Mouse (Mus musculus) Muller cell, postnatal 12 days (primary cell): ENCODE measurements around the gene Gulp1.

Source experiments
- DNase-seq: peaks from one replicate; pipeline ENCODE4 v3.0.0-alpha.2; 2015; ENCODE audit errors: inconsistent ontology term

Gulp1 gene

DNA sequence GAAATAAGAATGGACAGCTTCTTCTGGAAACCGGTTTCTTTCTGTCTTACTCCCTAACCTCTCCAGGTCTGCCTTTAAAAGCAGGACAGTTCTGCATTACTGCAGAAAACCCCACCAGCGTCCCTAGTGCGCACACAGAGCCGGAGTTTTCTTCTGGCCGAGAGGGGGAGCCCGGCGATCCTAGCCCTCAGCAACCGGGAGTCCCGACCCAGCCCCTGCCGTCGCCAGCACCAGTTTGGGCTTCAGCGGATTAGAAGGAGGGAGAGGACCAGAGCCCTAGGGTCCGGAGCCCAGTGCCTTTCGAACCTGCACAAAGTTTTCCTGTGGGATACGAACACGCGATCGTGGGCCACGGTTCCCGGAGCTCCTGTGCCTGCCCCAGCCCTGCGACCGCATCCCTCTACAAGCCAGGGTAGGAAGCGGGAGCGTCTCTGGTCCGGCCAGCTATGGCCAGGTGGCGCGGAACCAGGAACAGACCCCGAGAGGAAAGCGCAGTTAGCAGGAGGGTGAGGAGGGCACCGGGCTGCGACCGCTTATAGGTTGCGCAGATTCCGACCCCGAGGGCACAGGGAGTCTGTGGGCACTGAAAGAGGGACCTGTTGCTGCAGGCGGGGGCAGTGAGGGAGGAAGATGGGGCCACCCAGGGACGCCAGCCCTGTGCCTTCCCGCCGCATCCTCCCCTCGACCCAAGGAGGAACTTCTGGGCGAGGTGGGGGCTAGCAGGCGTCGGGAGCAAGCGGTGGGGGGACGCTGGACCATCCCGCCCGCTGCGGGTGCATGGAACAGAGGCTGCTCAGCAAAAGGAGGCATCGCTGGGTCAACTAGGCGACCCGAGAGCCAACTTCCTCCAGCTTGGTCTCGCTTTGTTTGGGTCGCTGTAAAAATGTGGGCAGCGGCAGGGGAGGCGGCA is at the start of gene Gulp1:
TSS of gene Gulp1 (plus strand) at position 51 of the 910 bp plus-strand sequence.
- DNase-seq: peak; percentile 88

DNA sequence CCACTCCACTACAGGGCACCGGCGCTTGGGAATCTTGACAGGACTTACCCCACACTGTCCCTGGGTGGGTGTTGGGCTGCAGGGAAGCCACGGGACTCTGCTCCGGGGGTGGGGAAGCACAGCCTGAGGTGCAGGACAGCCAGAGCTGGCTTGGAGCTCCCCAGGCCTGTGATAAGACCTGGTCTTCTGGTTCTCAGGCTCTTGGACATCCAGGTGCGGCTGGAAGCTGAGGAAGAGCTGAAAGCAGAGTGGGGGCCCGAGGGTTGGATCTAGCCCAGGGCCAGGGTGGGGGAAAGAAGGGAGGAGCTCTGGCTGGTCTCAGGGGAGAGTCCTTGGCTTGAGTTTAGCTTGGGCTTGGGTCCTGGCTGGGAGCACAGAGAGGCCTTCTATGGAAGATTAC is 1.1 kb upstream of the Gulp1 start:
- no peak for DNase-seq

DNA sequence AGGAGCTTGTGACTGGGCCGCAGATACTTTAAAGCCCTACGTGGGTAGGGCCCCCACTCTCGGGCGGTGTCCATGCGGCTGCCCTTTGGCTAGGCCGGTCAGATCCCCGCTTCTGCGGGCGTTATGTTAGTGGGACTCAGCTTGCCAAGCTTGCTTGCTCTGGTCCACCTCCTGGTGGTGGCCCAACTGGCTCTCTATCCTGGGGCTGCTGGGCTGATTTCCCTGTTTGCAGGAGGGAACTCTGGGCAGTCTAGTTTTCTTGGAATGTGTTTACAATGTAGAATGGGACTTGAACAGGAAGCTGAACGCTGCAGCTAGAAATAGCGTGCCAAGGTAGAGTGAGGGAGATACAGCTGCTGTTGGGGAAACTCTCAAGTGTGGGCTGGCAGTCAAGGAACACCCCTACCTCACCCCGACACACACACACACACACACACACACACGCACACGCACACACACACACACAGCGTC is 1.1 kb downstream of the Gulp1 start:
- DNase-seq: peak; percentile 87

DNA sequence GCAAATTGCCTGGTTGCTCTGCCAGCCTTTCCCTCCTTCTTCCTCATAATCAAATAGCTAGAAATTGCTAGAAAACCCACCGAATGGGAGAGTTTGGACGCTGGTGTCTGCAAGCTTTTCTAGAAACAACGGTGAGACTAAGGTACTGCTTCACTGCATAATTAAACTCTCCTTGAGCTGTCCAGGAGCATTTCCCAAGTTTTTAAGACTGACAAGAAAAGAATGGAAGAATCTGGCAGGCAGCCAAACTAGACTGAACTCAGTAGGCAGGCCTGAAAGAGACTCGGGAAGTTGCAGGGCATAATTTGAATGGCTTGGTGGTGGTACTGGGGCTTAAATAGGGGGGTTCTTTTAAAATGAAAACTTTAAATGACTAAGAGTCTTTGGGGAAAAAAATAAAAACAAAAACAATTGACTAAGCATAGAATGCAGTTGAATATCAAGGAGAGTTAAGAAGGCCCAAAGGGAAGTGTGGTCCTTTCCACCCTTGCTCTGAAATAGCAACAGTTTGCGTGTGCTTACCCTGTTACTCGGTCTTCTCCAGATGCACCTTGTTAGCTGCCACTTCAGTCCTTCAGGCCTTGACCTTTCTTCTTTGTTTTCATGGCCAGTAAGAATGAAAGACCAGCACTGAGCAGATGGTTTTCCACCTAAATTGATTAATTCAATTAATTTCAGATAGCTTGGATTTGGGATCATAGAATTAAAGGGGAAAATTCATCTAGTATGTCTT is 2.0 kb downstream of the Gulp1 start:
- DNase-seq: peak; percentile 81

DNA sequence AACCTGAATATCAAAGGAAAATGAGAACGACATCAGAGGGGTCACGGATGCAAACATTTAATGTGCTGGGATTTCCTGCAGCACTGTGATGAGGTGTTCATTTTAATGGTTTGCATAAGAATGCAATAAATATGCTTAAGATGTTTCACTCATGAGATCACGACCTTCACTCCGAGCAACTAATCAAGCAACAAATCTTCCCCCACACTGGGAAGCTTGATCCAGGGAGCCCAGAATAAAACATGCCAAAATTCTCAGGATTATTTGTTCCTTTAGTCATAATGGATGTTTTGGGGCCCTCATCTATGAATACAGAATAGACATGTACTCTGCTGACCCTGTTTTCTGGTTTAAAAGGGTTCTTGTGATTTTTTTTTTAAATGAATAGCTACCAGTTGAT is 16.1 kb downstream of the Gulp1 start:
- peak; percentile 90 for DNase-seq

DNA sequence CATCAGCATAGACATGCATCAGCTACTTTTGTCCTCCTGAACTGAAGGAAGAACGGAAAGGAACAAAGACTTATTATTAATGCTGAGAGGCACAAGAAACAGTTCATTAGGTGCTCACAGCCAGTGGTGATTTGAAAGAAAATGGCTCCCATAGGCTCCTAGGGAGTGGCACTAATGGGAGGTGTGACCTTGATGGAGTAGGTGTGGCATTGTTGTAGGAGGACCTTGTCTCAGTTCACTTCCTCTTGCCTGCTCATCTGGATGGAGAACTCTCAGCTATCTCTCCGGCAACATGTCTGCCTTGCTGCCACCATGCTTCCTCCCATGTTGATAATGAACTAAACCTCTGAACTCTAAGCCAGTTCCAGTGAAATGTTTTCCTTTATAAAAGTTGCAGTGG is 17.0 kb downstream of the Gulp1 start:
- no peak for DNase-seq

DNA sequence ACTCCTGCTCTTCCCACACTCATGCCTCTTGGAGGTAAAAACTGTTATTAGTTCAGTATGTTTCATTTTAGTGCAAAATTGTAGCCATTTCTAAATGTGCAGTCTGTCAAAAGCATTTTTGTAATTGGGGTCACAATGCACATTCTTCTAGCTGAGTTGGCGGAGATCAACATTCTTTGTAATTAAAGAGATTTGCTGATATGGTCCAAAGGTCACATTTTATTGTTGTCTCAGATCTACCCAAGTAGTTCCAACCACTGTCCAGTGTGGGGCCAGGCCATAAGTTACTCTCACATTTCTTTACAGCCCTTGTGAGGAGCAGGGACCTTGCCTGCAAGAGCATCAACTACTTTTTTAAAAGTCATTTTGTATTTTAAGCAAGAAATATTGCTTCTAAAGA is 24.7 kb downstream of the Gulp1 start:
- DNase-seq: peak; percentile 82

DNA sequence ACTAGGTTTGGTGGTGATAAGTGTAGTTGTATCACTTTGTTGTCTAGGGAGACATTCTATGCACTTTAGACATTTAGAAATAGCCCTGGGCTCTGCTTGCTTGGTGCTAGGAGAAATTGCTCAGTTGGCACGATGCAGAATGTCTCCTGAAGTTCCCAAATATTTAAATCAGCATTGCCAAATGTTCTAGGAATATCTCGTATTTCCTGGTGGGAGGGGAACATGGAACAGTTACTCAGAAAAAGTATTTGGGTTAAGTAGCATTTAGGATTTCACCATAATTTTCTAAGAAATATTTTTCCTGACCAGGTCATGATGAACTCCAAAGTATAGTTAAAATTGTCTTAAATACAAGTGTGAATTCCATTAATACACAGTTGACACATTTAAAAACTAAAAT is 25.3 kb downstream of the Gulp1 start:
- no peak for DNase-seq

DNA sequence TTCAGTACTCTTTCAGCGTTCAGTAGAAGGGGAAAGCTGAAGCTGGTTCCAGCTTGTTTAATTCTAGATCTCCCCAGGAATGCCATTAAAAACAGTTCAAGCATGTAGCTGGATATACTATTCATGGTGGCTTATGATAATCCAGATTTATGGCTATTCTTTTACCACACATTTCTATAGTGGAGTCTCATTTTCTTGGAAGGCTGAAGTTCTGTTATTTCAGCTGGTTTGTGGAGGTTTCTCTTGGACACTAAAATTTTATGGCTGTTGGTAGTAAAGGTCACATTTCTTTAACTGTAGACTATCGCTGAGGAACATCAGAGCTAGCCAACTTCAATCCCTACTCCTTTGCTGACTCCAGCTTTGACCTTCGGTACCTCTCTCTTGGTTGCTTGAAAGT is 29.1 kb downstream of the Gulp1 start:
- DNase-seq: no peak

DNA sequence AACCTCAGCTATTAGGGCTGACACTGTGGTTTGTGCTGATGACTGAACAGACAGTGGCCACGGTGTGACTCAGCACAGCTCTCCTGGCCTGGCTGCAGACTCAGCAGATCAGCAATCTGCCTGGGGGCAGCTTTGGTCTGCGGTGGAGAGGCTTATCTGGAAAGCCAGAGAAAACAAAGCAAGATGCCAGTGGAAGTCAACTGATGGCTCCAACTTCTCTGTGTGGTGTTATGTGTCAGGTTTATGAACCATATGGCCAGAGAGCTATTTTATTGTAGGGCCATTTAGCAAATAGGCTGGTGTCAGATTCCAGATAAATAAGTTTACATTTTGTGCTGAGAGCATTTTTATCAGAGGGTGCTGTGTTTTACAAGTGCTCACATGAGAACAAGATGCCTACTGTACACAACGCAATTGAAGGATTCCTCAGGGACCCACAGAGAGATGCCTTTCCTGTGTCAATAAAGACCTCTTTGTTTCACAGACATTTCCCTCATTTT is 33.6 kb downstream of the Gulp1 start:
- DNase-seq: peak; percentile 93

DNA sequence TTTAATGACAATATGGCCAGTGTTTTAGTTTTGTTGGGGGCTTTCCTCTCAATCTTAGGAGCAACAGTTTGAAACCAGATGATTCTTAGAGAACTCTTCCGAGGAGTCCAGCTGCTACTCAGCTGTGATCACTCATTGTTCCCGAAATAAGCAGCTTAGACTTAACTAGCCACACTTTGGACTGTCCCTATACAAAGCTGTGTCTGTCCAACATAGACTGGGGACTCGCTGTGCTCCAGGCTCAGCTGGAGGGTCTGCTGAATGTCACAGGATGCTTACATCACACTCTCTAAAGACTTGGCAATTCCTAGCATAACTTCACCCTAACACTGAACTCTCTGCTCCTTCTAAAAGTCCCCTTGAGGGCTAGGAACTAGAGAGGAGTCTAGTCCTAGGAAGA is 40.4 kb downstream of the Gulp1 start:
- DNase-seq: no peak

DNA sequence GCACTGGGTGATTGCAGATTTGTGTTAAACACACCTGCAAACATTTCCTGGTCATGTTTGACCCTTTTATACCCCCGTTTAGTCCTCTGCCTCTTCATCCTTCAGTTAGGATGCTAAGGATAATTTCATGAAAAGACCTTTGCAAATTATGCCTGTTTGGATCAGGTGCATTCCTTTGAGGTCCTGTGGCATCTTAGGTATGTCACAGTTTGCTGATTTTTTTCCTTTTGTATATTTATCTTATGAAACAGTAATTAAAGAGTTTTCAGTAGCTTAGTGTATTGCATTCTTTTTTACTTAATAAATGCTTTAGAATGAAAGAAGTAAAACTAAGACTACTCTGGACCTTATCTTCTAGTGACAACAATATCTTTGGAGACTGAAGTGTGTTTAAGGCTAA is 41.8 kb downstream of the Gulp1 start:
- no peak for DNase-seq

DNA sequence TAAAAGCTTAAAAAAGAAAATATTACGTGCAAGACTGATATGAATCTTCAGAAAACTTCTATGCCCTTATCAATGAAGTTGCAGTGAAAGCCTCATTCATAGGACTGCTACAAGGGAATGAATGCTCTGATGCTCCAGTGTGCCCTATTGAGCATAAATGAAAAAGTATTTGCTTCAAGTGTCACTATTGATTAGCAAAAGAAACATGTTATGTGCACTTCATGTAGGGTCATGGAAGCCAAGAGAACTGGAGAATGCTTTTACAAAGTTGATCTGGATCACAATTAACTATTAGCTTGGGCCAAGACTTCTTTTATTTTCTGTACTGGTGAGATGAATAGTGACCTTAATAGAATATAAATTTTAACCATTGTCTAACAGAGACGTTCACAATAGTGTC is 47.0 kb downstream of the Gulp1 start:
- DNase-seq: peak; percentile 51

DNA sequence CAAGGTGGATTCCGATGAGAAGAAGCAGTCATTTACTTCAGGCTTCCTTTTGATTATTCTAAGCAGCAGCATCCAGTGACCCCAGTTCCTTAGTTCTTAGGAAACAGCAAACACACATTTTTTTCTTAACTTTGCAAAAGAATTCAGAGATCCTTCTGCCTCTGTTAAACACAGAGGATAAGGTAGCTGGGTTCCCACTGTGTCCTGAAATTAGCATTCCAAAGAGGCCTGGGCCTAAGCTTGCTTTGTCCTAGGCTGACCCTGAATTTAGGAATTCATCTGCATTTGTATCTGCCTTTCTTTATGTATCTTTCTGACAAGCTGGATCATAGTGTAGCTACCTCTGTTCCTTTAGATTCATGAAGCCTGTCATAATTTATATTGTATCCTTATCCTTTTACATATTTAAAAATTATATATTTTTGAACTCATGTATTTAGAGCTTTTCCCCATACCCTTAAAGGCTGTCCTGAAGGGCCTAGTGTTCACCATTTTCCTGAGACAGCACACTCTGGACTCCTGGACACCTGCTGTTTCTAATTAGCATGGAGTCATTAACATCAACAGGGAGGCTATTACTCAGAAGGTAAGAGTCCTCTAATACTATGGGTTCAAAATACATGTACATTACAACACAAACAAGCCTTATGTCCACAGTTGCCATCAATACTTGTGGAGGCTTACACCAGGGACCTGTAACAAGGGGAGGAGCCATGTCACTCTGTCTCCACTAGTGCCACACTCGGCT is 62.2 kb downstream of the Gulp1 start:
- no peak for DNase-seq

DNA sequence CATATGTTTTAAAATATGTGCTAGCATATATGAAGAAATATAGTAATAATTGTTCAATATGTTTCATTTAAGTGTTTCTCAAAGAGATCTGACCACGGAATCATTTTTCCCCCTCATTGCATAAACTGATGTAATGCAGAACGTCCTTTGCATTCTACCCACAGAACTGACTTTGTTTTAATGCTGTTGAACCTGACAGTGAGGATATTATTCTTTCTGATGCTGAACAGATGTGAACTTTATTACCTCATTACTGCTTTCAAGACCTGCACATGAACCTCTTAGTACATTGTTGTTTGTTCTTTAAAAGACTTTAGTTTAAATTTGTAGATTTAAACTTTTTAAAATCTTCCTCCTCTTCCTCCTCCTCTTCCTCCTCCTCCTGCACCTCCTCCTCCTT is 67.4 kb downstream of the Gulp1 start:
- no peak for DNase-seq

DNA sequence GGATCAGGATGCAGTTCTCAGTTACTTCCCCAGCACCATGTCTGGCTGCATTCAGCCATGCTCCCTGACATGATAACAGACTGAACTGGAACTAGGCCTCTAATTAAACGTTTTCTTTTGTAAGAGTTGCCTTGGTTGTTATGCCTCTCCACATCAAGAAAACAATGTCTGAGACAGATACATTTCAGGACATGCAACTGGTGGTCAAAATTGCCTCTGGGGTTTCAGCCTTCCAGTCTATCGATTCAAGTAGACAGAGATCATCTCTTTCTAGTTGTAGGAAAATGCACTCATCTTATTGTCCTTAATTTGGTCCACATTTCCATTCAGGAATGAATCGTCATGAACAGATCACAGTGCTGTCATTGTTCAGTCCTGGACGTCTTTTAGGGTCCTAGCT is 83.2 kb downstream of the Gulp1 start:
- peak; percentile 78 for DNase-seq

DNA sequence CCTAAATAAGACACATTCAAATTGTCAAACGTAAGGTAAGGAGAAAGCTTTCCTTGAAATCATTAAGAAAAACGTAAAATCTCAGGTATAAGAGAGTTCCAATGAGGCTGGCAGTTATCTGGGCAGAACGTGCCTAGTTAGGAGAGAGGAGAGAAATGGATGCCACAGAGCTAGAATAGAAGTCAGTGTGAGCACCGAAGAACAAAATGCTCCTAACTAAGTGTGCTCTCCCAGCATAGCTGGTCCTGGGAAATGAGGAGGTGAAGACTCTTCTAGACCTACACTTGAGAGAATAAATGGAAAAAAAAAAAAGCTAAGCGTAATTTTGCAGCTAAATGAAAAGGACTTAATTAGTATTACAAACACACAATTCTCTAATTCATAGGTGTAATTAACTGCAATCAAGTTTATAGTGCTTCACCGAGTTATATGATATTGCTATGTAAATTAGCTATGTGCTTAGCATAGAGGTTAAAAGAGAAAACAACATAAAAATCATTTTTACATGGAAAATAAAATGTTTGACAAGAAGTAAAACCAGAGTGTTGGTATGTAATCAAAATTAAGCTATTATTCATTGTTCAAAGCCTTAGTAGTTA is 94.5 kb downstream of the Gulp1 start:
- DNase-seq: no peak

DNA sequence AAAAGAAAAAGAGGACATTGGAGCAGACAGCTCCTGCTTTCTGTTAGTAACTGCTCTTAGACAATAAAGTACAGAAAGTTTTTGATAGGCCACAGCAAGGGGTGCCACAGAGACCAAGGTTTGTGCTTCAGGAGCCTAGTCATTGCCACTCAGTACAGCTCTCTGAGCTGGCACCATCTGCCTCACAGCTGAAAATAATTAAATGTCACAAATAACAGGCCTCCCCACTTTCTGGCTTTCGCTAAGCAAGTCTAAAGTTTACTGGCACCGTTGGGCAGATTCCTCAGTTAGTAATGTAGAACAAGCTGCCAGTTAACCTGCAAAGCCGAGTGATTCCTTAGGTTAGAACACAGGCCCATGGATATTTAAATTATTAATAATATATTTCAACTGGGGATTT is 127.7 kb downstream of the Gulp1 start:
- DNase-seq: peak; percentile 50

DNA sequence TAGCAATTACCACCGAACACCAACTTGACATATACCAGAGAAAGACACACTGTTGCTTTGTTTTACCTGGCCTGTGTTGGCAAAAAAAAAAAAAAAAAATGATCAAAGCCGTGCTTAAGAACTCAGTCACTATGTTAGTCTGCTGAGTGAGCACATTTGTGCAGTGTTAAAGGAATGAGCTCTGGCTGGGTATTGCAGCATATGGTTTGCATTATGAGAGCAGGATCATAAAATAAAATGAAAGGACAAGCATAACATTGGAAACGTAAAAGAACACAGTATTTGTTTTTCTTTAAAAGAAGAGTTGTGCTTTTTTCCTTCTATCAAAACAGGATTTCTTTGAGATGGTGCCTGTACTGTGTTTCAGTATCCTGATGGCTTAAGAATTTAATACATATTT is 128.1 kb downstream of the Gulp1 start:
- no peak for DNase-seq

DNA sequence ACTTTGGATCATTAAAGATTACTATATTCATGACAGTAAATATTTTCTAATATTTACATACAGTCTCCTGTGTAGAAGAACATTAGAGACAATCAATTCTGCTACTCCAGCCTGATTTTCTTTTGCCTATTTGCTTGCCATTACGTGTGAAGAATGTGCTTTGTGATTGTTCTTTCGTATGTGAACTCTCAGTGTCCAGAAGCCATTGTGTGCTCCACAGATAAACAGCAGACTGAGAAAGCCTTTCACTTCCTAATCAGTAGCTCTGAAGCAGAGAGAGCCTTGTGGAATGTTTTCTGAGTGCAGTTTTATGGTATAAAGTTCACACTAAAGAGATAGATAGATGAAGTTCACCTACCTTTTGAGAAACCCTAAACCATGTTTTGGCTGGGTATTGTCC is 131.2 kb downstream of the Gulp1 start:
- DNase-seq: peak; percentile 71

DNA sequence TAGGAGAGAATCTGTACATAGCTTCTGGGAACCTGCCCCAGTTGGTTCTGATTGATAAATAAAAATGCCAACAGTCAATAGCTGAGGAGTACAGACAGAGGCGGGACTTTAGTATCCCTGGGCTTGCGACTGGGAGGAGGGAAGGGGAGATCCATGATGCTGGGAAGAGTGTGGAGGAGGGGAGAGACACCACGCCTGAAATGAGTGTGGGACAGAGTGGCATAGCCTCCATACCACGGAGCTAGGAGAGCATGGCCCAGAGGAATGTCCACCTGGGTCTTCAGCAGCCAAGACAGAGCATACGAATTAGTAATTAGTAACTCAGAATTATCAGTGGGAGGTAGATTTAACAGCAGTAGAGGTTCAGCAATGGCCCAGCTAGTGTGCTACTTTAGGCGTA is 132.4 kb downstream of the Gulp1 start:
- no peak for DNase-seq
